Mouse (Mus musculus) stomach, postnatal 0 days (tissue): ENCODE measurements around the gene Gsg1.
A peak's percentile ranks its signal among the peaks of the same experiment; 100 is the strongest.

Source experiments
- CTCF ChIP-seq: IDR thresholded peaks from 2 replicates; pipeline ENCODE4 v1.5.1; 2016; ENCODE audit warnings: antibody characterized with exemption, low read depth, mild to moderate bottlenecking, moderate library complexity
- EP300 ChIP-seq: optimal IDR thresholded peaks from 2 replicates; pipeline ENCODE3; 2016; ENCODE audit warnings: antibody characterized with exemption

DNA sequence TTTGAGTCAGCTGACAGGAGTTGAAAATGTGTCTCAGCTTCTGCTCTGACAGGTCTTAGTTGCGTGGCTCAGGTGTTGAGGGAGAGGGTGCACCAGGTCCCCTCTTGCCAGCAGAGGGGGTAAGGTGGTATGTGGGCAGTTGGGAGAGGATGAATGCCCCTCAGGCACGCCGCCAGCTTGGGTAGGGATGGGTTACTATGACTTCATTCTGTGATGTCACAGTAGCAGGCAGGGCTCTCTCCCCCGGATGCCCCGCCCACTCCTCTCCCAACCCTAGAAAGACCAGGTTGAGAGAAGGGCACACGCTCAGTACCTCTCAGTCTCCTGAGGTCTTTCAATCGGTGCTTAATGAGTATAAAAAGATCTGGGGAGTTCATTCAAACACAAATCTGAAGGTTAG lies at the start of gene Gsg1:
- peak; percentile 31; the same call in 1 of the 2 replicates for TF ChIP-seq CTCF
- TF ChIP-seq EP300: no peak
